ENCODE assay signal across 8 mouse cellular contexts in genomic region chr7:16272681-16273080, GRCm38 (mm10). TPM values are rescaled to one million over a fixed set of nuclear protein-coding genes. Genes with fewer than 3 reads are reported as not detected.
DNase-seq lines count a peak whose midpoint lies in the region; ATAC-seq and TF ChIP-seq lines count a peak whose summit lies in the region.

No protein-coding gene starts in this region.

- TF ChIP-seq CTCF in intestine, postnatal 0 days (IDR thresholded peaks at IDR 0.05; ENCODE audit: low read depth): peak; percentile 57

- WGBS in intestine, postnatal 0 days: 1% methylated on average over 42 of the region's 46 CpGs
- under 1% methylated on average over 46 of the region's 46 CpGs for WGBS in limb, embryonic 10.5 days

- peak; percentile 57 for DNase-seq in adrenal gland, adult 8-10 months
- peak; percentile 72 for DNase-seq in embryo, embryonic 10.5 days (ENCODE audit: low spot score)
- peak; percentile 31 to 51 for DNase-seq in gastrocnemius, postnatal 36 days
- peak; percentile 78 for DNase-seq in limb, embryonic 10.5 days (ENCODE audit: low spot score)
- peak; percentile 68 for DNase-seq in mesoderm, embryonic 11.5 days (ENCODE audit: low read depth, low spot score)
- peak; percentile 72 for DNase-seq in right cerebral cortex, postnatal 4 days

- peak overlapping the region; percentile 94 for H3K4me2 ChIP-seq in intestine, postnatal 0 days (replicated peaks; ENCODE audit: low read depth)

- H3K4me3 ChIP-seq in intestine, postnatal 0 days (ENCODE audit: low read depth, low read length): peak overlapping the region; percentile 61
- H3K4me3 ChIP-seq in limb, embryonic 10.5 days: peak overlapping the region; percentile 66

- H3K9ac ChIP-seq in intestine, postnatal 0 days (ENCODE audit: low read depth, low read length): peak overlapping the region; percentile 69

- H3K27ac ChIP-seq in intestine, postnatal 0 days (ENCODE audit: low read depth, low read length): peak overlapping the region; percentile 96
- peak overlapping the region; percentile 84 for H3K27ac ChIP-seq in limb, embryonic 10.5 days

- no peaks in the 10 kb centered on the region for H3K27me3 ChIP-seq in intestine, postnatal 0 days (replicated peaks; ENCODE audit: control insufficient read depth, insufficient read depth, low read length)
- no peaks in the 10 kb centered on the region; the same call in 1 of the 2 replicates for H3K27me3 ChIP-seq in limb, embryonic 10.5 days (ENCODE audit: low read depth, poor library complexity, severe bottlenecking)

- intact Hi-C loops in gastrocnemius, postnatal 36 days (cut with DNase I): loop anchor here (5.0 kb wide), 1 partner anchor 295 kb away; no protein-coding TSS in a partner anchor

- peaks cover 24% of the 10 kb centered on the region for H3K36me3 ChIP-seq in intestine, postnatal 0 days (ENCODE audit: control insufficient read depth, insufficient read depth)
- peaks cover 29% of the 10 kb centered on the region for H3K36me3 ChIP-seq in limb, embryonic 10.5 days

- ATAC-seq in intestine, postnatal 0 days: peak; percentile 80
- ATAC-seq in monocyte, adult 5-6 weeks (replicated peaks; ENCODE audit: insufficient number of reproducible peaks, low FRiP score, low TSS enrichment, poor library complexity, severe bottlenecking): no peak

- no peaks in the 10 kb centered on the region for H3K9me3 ChIP-seq in intestine, postnatal 0 days (ENCODE audit: control insufficient read depth)
- H3K9me3 ChIP-seq in limb, embryonic 10.5 days (replicated peaks): no peaks in the 10 kb centered on the region

- peaks cover 7% of the 10 kb centered on the region for H3K4me1 ChIP-seq in intestine, postnatal 0 days (replicated peaks; ENCODE audit: control insufficient read depth, insufficient read depth, low read length)
- H3K4me1 ChIP-seq in limb, embryonic 10.5 days: peaks cover 36% of the 10 kb centered on the region

RNA-seq across cellular contexts. Expression of gene Inafm1, which starts 0.7 kb away (rescaled TPM):
- total RNA-seq in adrenal gland, adult 8-10 months (2022): 10 to 100 TPM; 21.9 to 37.5 (median 28.8) TPM
- total RNA-seq in gastrocnemius, postnatal 36 days (2021): 10 to 100 TPM; 12.2 to 15.1 TPM
- polyA plus RNA-seq in intestine, postnatal 0 days (2015; fragmentation: Nextera tagmentation; extraction: Ambion mirVana): 24.1 and 24.8 TPM in 2 replicates
- 5.4 and 7.4 TPM in 2 replicates for polyA plus RNA-seq in limb, embryonic 10.5 days (2016; fragmentation: Nextera tagmentation; extraction: Ambion mirVana)
- 9.4 to 16.4 TPM (median 12.3 TPM) in 3 replicates for total RNA-seq in monocyte, adult 5-6 weeks (2017)

RNA-seq across cellular contexts. Expression of gene C5ar1, which starts 13.3 kb away (rescaled TPM):
- total RNA-seq in adrenal gland, adult 8-10 months (2022): 1 to 10 TPM; 5.4 to 9.8 (median 8.4) TPM
- total RNA-seq in gastrocnemius, postnatal 36 days (2021): 1 to 10 TPM; 1.7 to 1.8 TPM
- polyA plus RNA-seq in intestine, postnatal 0 days (2015; fragmentation: Nextera tagmentation; extraction: Ambion mirVana): 2.1 TPM in 2 replicates
- polyA plus RNA-seq in limb, embryonic 10.5 days (2016; fragmentation: Nextera tagmentation; extraction: Ambion mirVana): 0.41 and 0.76 TPM in 2 replicates
- 11.2 to 17.0 TPM (median 13.7 TPM) in 3 replicates for total RNA-seq in monocyte, adult 5-6 weeks (2017)

RNA-seq across cellular contexts. Expression of gene Ccdc9, which starts 13.9 kb away (rescaled TPM):
- total RNA-seq in adrenal gland, adult 8-10 months (2022): 100 to 1,000 TPM in 1 of 4 experiments, 10 to 100 TPM in 3; 48.7 to 119 (median 89.2) TPM
- total RNA-seq in gastrocnemius, postnatal 36 days (2021): 10 to 100 TPM; 40.7 to 44.6 TPM
- polyA plus RNA-seq in intestine, postnatal 0 days (2015; fragmentation: Nextera tagmentation; extraction: Ambion mirVana): 14.2 and 14.8 TPM in 2 replicates
- 36.3 and 36.8 TPM in 2 replicates for polyA plus RNA-seq in limb, embryonic 10.5 days (2016; fragmentation: Nextera tagmentation; extraction: Ambion mirVana)
- total RNA-seq in monocyte, adult 5-6 weeks (2017): 231 to 284 TPM (median 256 TPM) in 3 replicates

RNA-seq across cellular contexts. Expression of gene C5ar2, which starts 28.7 kb away (rescaled TPM):
- 1 to 10 TPM in 1 of 4 experiments, under 1 TPM in 3; 0.41 to 1.0 (median 0.75) TPM for total RNA-seq in adrenal gland, adult 8-10 months (2022)
- under 1 TPM; 0.20 TPM for total RNA-seq in gastrocnemius, postnatal 36 days (2021)
- polyA plus RNA-seq in intestine, postnatal 0 days (2015; fragmentation: Nextera tagmentation; extraction: Ambion mirVana): 0.16 and 0.26 TPM in 2 replicates
- 0.04 TPM in 1 of 2 replicates, not detected in the other for polyA plus RNA-seq in limb, embryonic 10.5 days (2016; fragmentation: Nextera tagmentation; extraction: Ambion mirVana)
- 2.9 to 8.0 TPM (median 7.0 TPM) in 3 replicates for total RNA-seq in monocyte, adult 5-6 weeks (2017)

RNA-seq across cellular contexts. Expression of gene Bbc3, which starts 35.5 kb away (rescaled TPM):
- 10 to 100 TPM in 1 of 4 experiments, 1 to 10 TPM in 3; 4.3 to 10.1 (median 5.2) TPM for total RNA-seq in adrenal gland, adult 8-10 months (2022)
- 1 to 10 TPM; 1.4 to 2.2 TPM for total RNA-seq in gastrocnemius, postnatal 36 days (2021)
- polyA plus RNA-seq in intestine, postnatal 0 days (2015; fragmentation: Nextera tagmentation; extraction: Ambion mirVana): 6.6 and 7.0 TPM in 2 replicates
- 14.5 and 19.1 TPM in 2 replicates for polyA plus RNA-seq in limb, embryonic 10.5 days (2016; fragmentation: Nextera tagmentation; extraction: Ambion mirVana)
- total RNA-seq in monocyte, adult 5-6 weeks (2017): 26.4 to 30.9 TPM (median 30.1 TPM) in 3 replicates
